Mouse (Mus musculus): ENCODE data around the gene Iqschfp. TPM values are rescaled to one million over a fixed set of nuclear protein-coding genes. Genes with fewer than 3 reads are reported as not detected.
A peak's percentile ranks its signal among the peaks of the same experiment; 100 is the strongest.

Iqschfp gene
- total RNA-seq, 2 experiments from 2014 or later, result 29.4 to 29.8 TPM

- no peak for DNase-seq (ENCODE audit: low spot score in 2 of 2)
These were observed 695.7 kb downstream of the Iqschfp start for GRCm38 (mm10) chr3:68587567-68588245.

- peak in 1 of 2 experiments; percentile 13 for DNase-seq (ENCODE audit: low spot score in 2 of 2)
These were observed 697.3 kb downstream of the Iqschfp start for GRCm38 (mm10) chr3:68589220-68589840.

- DNase-seq (ENCODE audit: low spot score in 2 of 2), result no peak
These were observed 698.4 kb downstream of the Iqschfp start for GRCm38 (mm10) chr3:68590436-68590835.

GRCm38 (mm10) chr3:68592575-68592974 lies 700.5 kb downstream of the Iqschfp start:
- no peak for DNase-seq (ENCODE audit: low spot score in 2 of 2)

- DNase-seq (ENCODE audit: low spot score in 2 of 2), result no peak
These were observed 701.2 kb downstream of the Iqschfp start for GRCm38 (mm10) chr3:68593073-68593867.

- DNase-seq (ENCODE audit: low spot score in 2 of 2), result no peak
These were observed 703.4 kb downstream of the Iqschfp start for GRCm38 (mm10) chr3:68595316-68595925.

GRCm38 (mm10) chr3:68596938-68597337 lies 704.9 kb downstream of the Iqschfp start:
- DNase-seq (ENCODE audit: low spot score in 2 of 2), result no peak

- no peak for DNase-seq (ENCODE audit: low spot score in 2 of 2)
These were observed 710.9 kb downstream of the Iqschfp start for GRCm38 (mm10) chr3:68602891-68603290.

- no peak for DNase-seq (ENCODE audit: low spot score in 2 of 2)
These were observed 712.4 kb downstream of the Iqschfp start for GRCm38 (mm10) chr3:68604467-68604866.

- DNase-seq (ENCODE audit: low spot score in 2 of 2), result no peak
These were observed 712.9 kb downstream of the Iqschfp start for GRCm38 (mm10) chr3:68604962-68605361.

GRCm38 (mm10) chr3:68605942-68606603 lies 714.0 kb downstream of the Iqschfp start:
- DNase-seq (ENCODE audit: low spot score in 2 of 2), result no peak

GRCm38 (mm10) chr3:68606730-68607129 lies 714.7 kb downstream of the Iqschfp start:
- no peak for DNase-seq (ENCODE audit: low spot score in 2 of 2)

GRCm38 (mm10) chr3:68607336-68607735 lies 715.3 kb downstream of the Iqschfp start:
- no peak for DNase-seq (ENCODE audit: low spot score in 2 of 2)

- DNase-seq (ENCODE audit: low spot score in 2 of 2), result no peak
These were observed 716.9 kb downstream of the Iqschfp start for GRCm38 (mm10) chr3:68608848-68609497.

- no peak for DNase-seq (ENCODE audit: low spot score in 2 of 2)
These were observed 718.0 kb downstream of the Iqschfp start for GRCm38 (mm10) chr3:68610011-68610410.

- DNase-seq (ENCODE audit: low spot score in 2 of 2), result no peak
These were observed 718.7 kb downstream of the Iqschfp start for GRCm38 (mm10) chr3:68610598-68611261.

- DNase-seq (ENCODE audit: low spot score in 2 of 2), result no peak
These were observed 723.2 kb downstream of the Iqschfp start for GRCm38 (mm10) chr3:68615042-68615810.

- no peak for DNase-seq (ENCODE audit: low spot score in 2 of 2)
These were observed 724.3 kb downstream of the Iqschfp start for GRCm38 (mm10) chr3:68616363-68616762.

- no peak for DNase-seq (ENCODE audit: low spot score in 2 of 2)
These were observed 725.7 kb downstream of the Iqschfp start for GRCm38 (mm10) chr3:68617708-68618107.
